Mouse (Mus musculus): ENCODE results near the gene Gm6676.
A peak's percentile ranks its signal among the peaks of the same experiment; 100 is the strongest.
"Not testable (repeated sequence)": the region's sequence is repeated elsewhere in the genome, so short reads cannot be mapped to it uniquely, and the experiment has no call there.

Gene Gm6676

DNA sequence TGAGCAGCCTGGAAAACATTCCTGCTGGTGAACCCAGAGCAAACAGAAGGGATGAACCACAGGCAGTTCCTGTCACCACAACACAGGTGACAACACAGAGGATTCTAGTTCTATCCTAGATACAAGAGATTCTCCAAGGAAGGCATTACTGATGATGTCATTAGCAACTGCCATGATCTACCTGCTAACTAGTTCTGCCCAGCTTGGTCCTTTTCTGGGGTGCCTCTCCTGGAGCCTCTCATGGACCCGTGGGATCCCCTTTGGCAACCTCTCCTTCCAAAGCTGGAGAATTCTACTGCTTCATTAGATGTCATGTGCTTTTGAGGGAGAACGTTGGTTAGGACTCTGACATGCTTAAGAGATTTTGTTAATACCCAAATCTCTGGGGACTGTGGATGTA is at the start of gene Gm6676:
Gene Gm6676 (minus strand): TSS at position 101 of the 400 bp plus-strand sequence.
- DNase-seq (ENCODE audit: low spot score in 2 of 2): not testable (repeated sequence)

DNA sequence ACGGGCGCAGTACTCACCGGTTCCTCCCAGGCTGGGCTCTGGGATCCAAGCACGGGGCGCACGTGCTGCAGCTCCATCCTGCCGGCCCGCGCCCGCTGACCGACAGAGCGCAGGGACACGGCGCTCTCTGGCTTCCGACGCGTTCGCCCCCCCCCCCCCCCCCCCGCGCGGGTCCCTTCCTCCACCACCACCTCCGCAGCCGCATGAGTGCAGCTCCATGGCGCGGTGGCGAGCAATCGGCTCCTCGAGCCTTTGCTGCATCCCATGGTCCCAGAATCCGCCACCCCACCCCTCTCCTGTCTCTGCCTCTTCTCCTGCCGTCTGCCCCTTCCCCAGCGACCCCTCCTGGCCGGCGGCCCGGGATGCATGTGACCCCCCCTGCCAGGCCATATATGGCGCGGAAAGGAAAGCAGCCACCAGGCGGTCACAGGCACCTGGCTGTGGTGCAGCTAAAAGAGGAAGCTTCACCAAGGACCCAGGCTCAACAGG is 49.3 kb upstream of the Gm6676 start, which contains the start of gene Gm3512:
Gene Gm3512 (minus strand): TSS at position 51 of the 489 bp plus-strand sequence.
- peak in 1 of 2 experiments; percentile 1 for DNase-seq (ENCODE audit: low spot score in 2 of 2)

DNA sequence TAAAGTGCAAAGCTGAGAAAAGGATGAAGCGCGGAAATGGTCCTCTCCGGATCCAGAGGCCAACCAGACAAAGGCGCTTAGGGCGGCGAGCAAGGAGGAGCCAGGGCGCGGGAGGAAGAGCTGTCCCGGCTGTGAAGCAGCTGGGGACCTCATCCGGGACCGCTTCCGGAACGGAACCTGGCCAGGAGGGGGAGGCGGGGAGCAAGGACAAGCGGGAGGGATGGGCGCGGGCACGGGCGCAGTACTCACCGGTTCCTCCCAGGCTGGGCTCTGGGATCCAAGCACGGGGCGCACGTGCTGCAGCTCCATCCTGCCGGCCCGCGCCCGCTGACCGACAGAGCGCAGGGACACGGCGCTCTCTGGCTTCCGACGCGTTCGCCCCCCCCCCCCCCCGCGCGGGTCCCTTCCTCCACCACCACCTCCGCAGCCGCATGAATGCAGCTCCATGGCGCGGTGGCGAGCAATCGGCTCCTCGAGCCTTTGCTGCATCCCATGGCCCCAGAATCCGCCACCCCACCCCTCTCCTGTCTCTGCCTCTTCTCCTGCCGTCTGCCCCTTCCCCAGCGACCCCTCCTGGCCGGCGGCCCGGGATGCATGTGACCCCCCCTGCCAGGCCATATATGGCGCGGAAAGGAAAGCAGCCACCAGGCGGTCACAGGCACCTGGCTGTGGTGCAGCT is 19.9 kb downstream of the Gm6676 start:
- DNase-seq (ENCODE audit: low spot score in 2 of 2): peak; percentile 2

DNA sequence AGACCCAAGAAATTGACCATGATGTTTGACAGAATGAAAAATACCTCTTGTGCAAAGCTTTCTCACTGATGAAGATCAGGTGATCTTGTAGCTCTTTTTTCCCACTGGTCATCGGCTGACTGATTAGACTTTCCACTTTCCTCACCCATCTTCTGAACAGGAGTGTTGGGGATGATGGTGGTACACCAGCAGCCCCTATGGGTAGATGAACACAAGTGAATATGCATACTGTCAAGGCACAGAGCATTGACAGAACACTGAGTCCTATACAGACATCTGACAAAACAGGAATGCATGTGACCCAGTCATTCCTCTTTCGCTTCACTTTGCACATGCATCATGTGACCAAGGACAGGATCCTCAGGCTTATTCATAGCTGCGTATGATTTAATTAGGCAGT is 24.7 kb downstream of the Gm6676 start, which contains the start of gene Gm3696:
Gene Gm3696 (minus strand): TSS at position 101 of the 400 bp plus-strand sequence.
- not testable (repeated sequence) for DNase-seq (ENCODE audit: low spot score in 2 of 2)
